Mouse (Mus musculus) 3T3-L1 (cell line): ENCODE data around the gene Erbb4.

Experiments used
- DNase-seq: peaks from one replicate; pipeline ENCODE4 v3.0.0-alpha.2; 2015; ENCODE audit warnings: low read depth, low spot score

Gene Erbb4

DNA sequence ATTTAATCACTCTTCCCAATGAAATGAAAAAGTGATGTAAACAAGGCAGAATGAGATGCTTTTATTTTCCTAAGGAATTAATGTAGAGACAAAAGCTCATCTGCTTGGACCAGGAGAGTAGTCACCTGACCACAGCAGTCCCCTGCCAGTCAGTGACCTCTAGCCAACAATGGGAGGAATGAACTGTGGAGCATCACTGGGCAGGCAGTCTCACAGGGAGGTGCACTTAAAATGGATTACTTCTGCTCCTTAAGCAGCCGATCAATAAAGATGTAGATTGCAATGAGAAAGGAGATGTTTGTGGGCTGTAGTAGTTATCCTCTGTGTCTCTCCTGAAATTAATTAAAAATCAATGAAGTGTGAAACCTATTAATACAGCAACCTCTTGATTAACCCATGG lies 1018.2 kb downstream of the Erbb4 start:
- DNase-seq, result no peak

- DNase-seq, result no peak
Measured at GRCm38 (mm10) chr1:68056494-68056893, 1051.4 kb downstream of the Erbb4 start.

GRCm38 (mm10) chr1:68054715-68055114 lies 1053.1 kb downstream of the Erbb4 start:
- no peak for DNase-seq

GRCm38 (mm10) chr1:68049856-68050255 lies 1058.0 kb downstream of the Erbb4 start:
- no peak for DNase-seq

DNA sequence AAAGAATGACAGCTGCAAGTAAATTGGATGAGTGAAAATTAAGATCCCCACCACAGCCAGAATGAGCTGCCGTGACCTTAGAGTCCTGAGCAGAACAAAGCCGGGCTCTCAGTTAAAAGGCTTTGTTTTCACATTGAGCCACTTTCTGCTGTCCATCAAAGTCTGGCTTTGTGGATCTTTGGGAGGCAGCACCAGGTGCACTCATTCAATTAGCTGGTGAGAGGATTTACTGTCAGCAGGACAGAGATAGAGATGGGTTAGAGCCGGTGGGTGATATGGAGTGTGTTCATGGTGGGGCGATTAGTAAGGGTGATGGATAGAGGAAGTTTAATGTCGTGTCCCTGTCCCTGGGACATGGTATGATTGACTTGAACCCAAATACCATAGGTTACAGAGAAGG lies 1060.7 kb downstream of the Erbb4 start:
- no peak for DNase-seq

GRCm38 (mm10) chr1:68046551-68046970 lies 1061.3 kb downstream of the Erbb4 start:
- no peak for DNase-seq

- no peak for DNase-seq
Measured at GRCm38 (mm10) chr1:68024086-68024940, 1083.5 kb downstream of the Erbb4 start.

DNA sequence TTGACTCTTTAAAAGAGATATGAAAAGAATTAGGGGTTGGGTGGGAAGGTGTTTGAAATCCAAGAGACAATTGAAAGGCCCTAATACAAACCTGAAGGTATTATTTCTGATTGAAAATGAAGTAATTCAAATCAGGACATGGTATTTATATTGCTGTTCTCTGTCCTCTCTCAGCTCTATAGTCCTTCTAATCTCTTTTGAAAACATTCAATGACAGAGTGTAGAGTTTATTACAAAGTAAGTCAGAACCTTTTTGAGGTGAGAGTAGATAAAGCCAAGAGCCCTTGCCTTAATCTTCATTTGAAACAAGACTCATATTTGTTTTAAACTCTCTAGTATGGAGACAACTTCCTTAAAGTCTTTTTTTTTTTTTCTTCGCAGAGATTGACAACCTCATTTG lies 1087.8 kb downstream of the Erbb4 start:
- no peak for DNase-seq

GRCm38 (mm10) chr1:68019618-68020017 lies 1088.2 kb downstream of the Erbb4 start:
- DNase-seq, result no peak
